Mouse (Mus musculus) CH12.LX (cell line): ENCODE results near the gene Otoa. TPM values are rescaled to one million over a fixed set of nuclear protein-coding genes. Genes with fewer than 3 reads are reported as not detected.

ENCODE experiments used
- DNase-seq: peaks from one replicate; pipeline ENCODE4 v3.0.0-alpha.2; 2013; ENCODE audit errors: extremely low read depth
- H3K27ac ChIP-seq: 2 replicates; pipeline ENCODE4 v1.5.1; 2012; ENCODE audit warnings: low read depth, mild to moderate bottlenecking, control low read depth, moderate library complexity; ENCODE audit not compliant: insufficient read depth
- H3K27me3 ChIP-seq: replicated peaks from 2 replicates; pipeline ENCODE3; 2012; ENCODE audit warnings: inconsistent platforms
- H3K36me3 ChIP-seq, 2 experiments: replicated peaks in 1 of 2; 2 replicates each; pipeline versions ENCODE3 to v1.6.1; 2012; ENCODE audit warnings: inconsistent platforms in 1 of 2, low read length in 1 of 2, mild to moderate bottlenecking in 1 of 2, mixed read lengths in 1 of 2, moderate library complexity in 1 of 2; ENCODE audit not compliant: control insufficient read depth in 1 of 2, insufficient read depth in 1 of 2
- H3K4me1 ChIP-seq, 2 experiments: 2 replicates each; pipeline ENCODE4 v1.6.1; 2012; ENCODE audit warnings: inconsistent platforms in 1 of 2, moderate library complexity in 1 of 2; ENCODE audit not compliant: insufficient read depth in 2 of 2, control insufficient read depth in 1 of 2
- H3K4me2 ChIP-seq: 2 replicates; pipeline ENCODE4 v1.6.1; 2012; ENCODE audit warnings: low read depth, mild to moderate bottlenecking, control low read depth; ENCODE audit not compliant: poor library complexity, insufficient read depth, severe bottlenecking
- H3K4me3 ChIP-seq, 3 experiments: fragments of 150-350 bp in 1 of 3; sonication (generic) in 1 of 3; replicated peaks in 1 of 3; 2 replicates each; pipeline versions ENCODE3 to v1.5.1; 2011 to 2012; ENCODE audit warnings: low read depth in 2 of 3, low read length in 2 of 3, mild to moderate bottlenecking in 2 of 3, moderate library complexity in 2 of 3, control low read depth in 1 of 3, improper control_type of control experiment in 1 of 3, inconsistent platforms in 1 of 3, mixed read lengths in 1 of 3; ENCODE audit not compliant: poor library complexity in 1 of 3
- H3K79me2 ChIP-seq: replicated peaks from 2 replicates; pipeline ENCODE4 v1.6.1; 2012; ENCODE audit warnings: mild to moderate bottlenecking, moderate library complexity; ENCODE audit not compliant: control insufficient read depth, poor library complexity, insufficient read depth, severe bottlenecking; ENCODE audit errors: extremely low read depth
- H3K9ac ChIP-seq: 2 replicates; pipeline ENCODE4 v1.6.1; 2012; ENCODE audit warnings: low read depth, mild to moderate bottlenecking, control low read depth, moderate library complexity; ENCODE audit not compliant: insufficient read depth
- H3K9me3 ChIP-seq: replicated peaks from 2 replicates; pipeline ENCODE3; 2012; ENCODE audit warnings: low read length, inconsistent platforms, mixed read lengths
- BHLHE40 ChIP-seq: IDR thresholded peaks from 2 replicates; pipeline ENCODE4 v1.6.1; 2011; ENCODE audit warnings: mild to moderate bottlenecking, low read depth, low read length, improper control_type of control experiment
- CHD1 ChIP-seq: IDR thresholded peaks from 2 replicates; pipeline ENCODE4 v1.6.1; 2012; ENCODE audit warnings: low read depth, low read length, improper control_type of control experiment, inconsistent platforms
- CHD2 ChIP-seq: IDR thresholded peaks from 2 replicates; pipeline ENCODE4 v1.6.1; 2011; ENCODE audit warnings: low read length, improper control_type of control experiment
- CTCF ChIP-seq, 2 experiments: IDR thresholded peaks in 1 of 2; conservative IDR thresholded peaks in 1 of 2; 2 replicates each; pipeline ENCODE4 v1.5.1; 2011 to 2012; ENCODE audit warnings: low read depth in 2 of 2, low read length in 2 of 2, improper control_type of control experiment in 1 of 2, inconsistent platforms in 1 of 2, mild to moderate bottlenecking in 1 of 2, moderate library complexity in 1 of 2
- E2F4 ChIP-seq: IDR thresholded peaks from 2 replicates; pipeline ENCODE4 v1.6.1; 2011; ENCODE audit warnings: low read depth, low read length, improper control_type of control experiment; ENCODE audit not compliant: insufficient replicate concordance
- ELF1 ChIP-seq: IDR thresholded peaks from 2 replicates; pipeline ENCODE4 v1.6.1; 2014; ENCODE audit warnings: low read depth, mild to moderate bottlenecking, inconsistent platforms, low read length, improper control_type of control experiment
- EP300 ChIP-seq: IDR thresholded peaks from 2 replicates; pipeline ENCODE4 v1.6.1; 2011; ENCODE audit warnings: low read length, improper control_type of control experiment
- ETS1 ChIP-seq: conservative IDR thresholded peaks from 2 replicates; pipeline ENCODE4 v1.6.1; 2012; ENCODE audit warnings: low read depth, mild to moderate bottlenecking, inconsistent platforms, low read length, improper control_type of control experiment, moderate library complexity
- GABPA ChIP-seq: IDR thresholded peaks from 2 replicates; pipeline ENCODE4 v1.6.1; 2012; ENCODE audit warnings: low read depth, low read length, improper control_type of control experiment, inconsistent platforms; ENCODE audit not compliant: insufficient replicate concordance
- HCFC1 ChIP-seq: IDR thresholded peaks from 2 replicates; pipeline ENCODE4 v1.6.1; 2012; ENCODE audit warnings: low read depth, mild to moderate bottlenecking, inconsistent platforms, low read length, improper control_type of control experiment
- IRF4 ChIP-seq: IDR thresholded peaks from 2 replicates; pipeline ENCODE4 v1.6.1; 2014; ENCODE audit warnings: low read depth, mild to moderate bottlenecking, inconsistent platforms, low read length, improper control_type of control experiment
- JUN ChIP-seq: IDR thresholded peaks from 2 replicates; pipeline ENCODE4 v1.6.1; 2011; ENCODE audit warnings: low read depth, mild to moderate bottlenecking, low read length, improper control_type of control experiment, moderate library complexity; ENCODE audit not compliant: insufficient read depth
- KAT2A ChIP-seq: IDR thresholded peaks from 2 replicates; pipeline ENCODE4 v1.6.1; 2012; ENCODE audit warnings: low read length, improper control_type of control experiment, inconsistent platforms; ENCODE audit not compliant: insufficient replicate concordance
- MAFK ChIP-seq: IDR thresholded peaks from 2 replicates; pipeline ENCODE4 v1.6.1; 2011; ENCODE audit warnings: low read length, improper control_type of control experiment; ENCODE audit not compliant: insufficient replicate concordance
- MAX ChIP-seq: IDR thresholded peaks from 2 replicates; pipeline ENCODE4 v1.6.1; 2011; ENCODE audit warnings: low read length, improper control_type of control experiment
- MAZ ChIP-seq: IDR thresholded peaks from 2 replicates; pipeline ENCODE4 v1.6.1; 2012; ENCODE audit warnings: low read depth, mild to moderate bottlenecking, inconsistent platforms, low read length, improper control_type of control experiment, moderate library complexity
- MEF2A ChIP-seq: IDR thresholded peaks from 2 replicates; pipeline ENCODE4 v1.6.1; 2014; ENCODE audit warnings: low read depth, mild to moderate bottlenecking, inconsistent platforms, low read length, improper control_type of control experiment, borderline replicate concordance
- MXI1 ChIP-seq: IDR thresholded peaks from 2 replicates; pipeline ENCODE4 v1.6.1; 2011; ENCODE audit warnings: mild to moderate bottlenecking, low read depth, low read length, improper control_type of control experiment
- NELFE ChIP-seq: IDR thresholded peaks from 2 replicates; pipeline ENCODE4 v1.6.1; 2011; ENCODE audit warnings: low read depth, low read length, improper control_type of control experiment
- NRF1 ChIP-seq: IDR thresholded peaks from 2 replicates; pipeline ENCODE4 v1.6.1; 2014; ENCODE audit warnings: low read depth, mild to moderate bottlenecking, inconsistent platforms, low read length, improper control_type of control experiment, moderate library complexity
- PAX5 ChIP-seq: IDR thresholded peaks from 2 replicates; pipeline ENCODE4 v1.6.1; 2012; ENCODE audit warnings: low read length, inconsistent platforms, mixed read lengths
- POLR2A ChIP-seq: IDR thresholded peaks from 2 replicates; pipeline ENCODE4 v1.6.1; 2011; ENCODE audit warnings: low read depth, mild to moderate bottlenecking, improper control_type of control experiment, low read length
- POLR2AphosphoS2 ChIP-seq: IDR thresholded peaks from 2 replicates; pipeline ENCODE4 v1.6.1; 2011; ENCODE audit warnings: low read depth, low read length, improper control_type of control experiment
- RAD21 ChIP-seq: IDR thresholded peaks from 2 replicates; pipeline ENCODE4 v1.6.1; 2011; ENCODE audit warnings: low read depth, mild to moderate bottlenecking, low read length, improper control_type of control experiment, moderate library complexity
- RCOR1 ChIP-seq: conservative IDR thresholded peaks from 2 replicates; pipeline ENCODE4 v1.6.1; 2012; ENCODE audit warnings: low read depth, mild to moderate bottlenecking, inconsistent platforms, low read length, improper control_type of control experiment
- SIN3A ChIP-seq: IDR thresholded peaks from 2 replicates; pipeline ENCODE4 v1.6.1; 2012; ENCODE audit warnings: low read length, improper control_type of control experiment, inconsistent platforms
- SMC3 ChIP-seq: IDR thresholded peaks from 2 replicates; pipeline ENCODE4 v1.6.1; 2011; ENCODE audit warnings: low read depth, low read length, improper control_type of control experiment
- TBP ChIP-seq: conservative IDR thresholded peaks from 2 replicates; pipeline ENCODE4 v1.6.1; 2011; ENCODE audit warnings: low read depth, low read length, improper control_type of control experiment
- TCF12 ChIP-seq: IDR thresholded peaks from 2 replicates; pipeline ENCODE4 v1.6.1; 2014; ENCODE audit warnings: low read depth, mild to moderate bottlenecking, inconsistent platforms, low read length, improper control_type of control experiment
- UBTF ChIP-seq: IDR thresholded peaks from 2 replicates; pipeline ENCODE4 v1.6.1; 2012; ENCODE audit warnings: low read depth, mild to moderate bottlenecking, inconsistent platforms, low read length, improper control_type of control experiment, moderate library complexity
- USF1 ChIP-seq: IDR thresholded peaks from 2 replicates; pipeline ENCODE4 v1.6.1; 2014; ENCODE audit warnings: low read depth, mild to moderate bottlenecking, inconsistent platforms, low read length, improper control_type of control experiment
- USF2 ChIP-seq: conservative IDR thresholded peaks from 2 replicates; pipeline ENCODE4 v1.6.1; 2011; ENCODE audit warnings: low read depth, low read length, improper control_type of control experiment
- ZKSCAN1 ChIP-seq: IDR thresholded peaks from 2 replicates; pipeline ENCODE4 v1.6.1; 2012; ENCODE audit warnings: low read depth, inconsistent platforms, low read length, improper control_type of control experiment, borderline replicate concordance
- ZMIZ1 ChIP-seq: IDR thresholded peaks from 2 replicates; pipeline ENCODE4 v1.6.1; 2012; ENCODE audit warnings: low read depth, mild to moderate bottlenecking, inconsistent platforms, low read length, improper control_type of control experiment
- ZNF384 ChIP-seq: IDR thresholded peaks from 2 replicates; pipeline ENCODE4 v1.6.1; 2012; ENCODE audit warnings: low read depth, low read length, improper control_type of control experiment, inconsistent platforms
- dilution Hi-C: fragments of 300-500 bp; cut with MboI; formaldehyde crosslinking; loops from 2 replicates; pipeline ENCODE4 v1.14.3; 2020; ENCODE audit warnings: low sequenced_read_pairs; ENCODE audit not compliant: extremely low pct_unique_long_range_greater_than_20kb, extremely low pct_ligation_motif_present
- in situ Hi-C: fragments of 300-500 bp; cut with MboI; formaldehyde crosslinking; loops from 3 replicates; pipeline ENCODE4 v1.14.3; 2019; ENCODE audit warnings: low sequenced_read_pairs, low pct_ligation_motif_present, low pct_unique_long_range_greater_than_20kb, mixed read lengths
- polyA plus RNA-seq: library from polyadenylated mRNA; unstranded; fragments of >175 nt; gene quantifications from 2 replicates; pipeline ENCODE4 v1.2.1, GENCODE M21; 2012; ENCODE audit warnings: low read depth; ENCODE audit not compliant: insufficient read length
- total RNA-seq, 2 experiments: library from RNA; depleted of rRNA; stranded (reverse); fragments of 300-350 nt in 1 of 2; fragments of >200 nt in 1 of 2; gene quantifications; 2 replicates each; pipeline ENCODE4 v1.2.3; 2012 to 2014

The Otoa gene
- total and polyA plus RNA-seq, 3 experiments = 0.08 TPM; not detected in 2

DNA sequence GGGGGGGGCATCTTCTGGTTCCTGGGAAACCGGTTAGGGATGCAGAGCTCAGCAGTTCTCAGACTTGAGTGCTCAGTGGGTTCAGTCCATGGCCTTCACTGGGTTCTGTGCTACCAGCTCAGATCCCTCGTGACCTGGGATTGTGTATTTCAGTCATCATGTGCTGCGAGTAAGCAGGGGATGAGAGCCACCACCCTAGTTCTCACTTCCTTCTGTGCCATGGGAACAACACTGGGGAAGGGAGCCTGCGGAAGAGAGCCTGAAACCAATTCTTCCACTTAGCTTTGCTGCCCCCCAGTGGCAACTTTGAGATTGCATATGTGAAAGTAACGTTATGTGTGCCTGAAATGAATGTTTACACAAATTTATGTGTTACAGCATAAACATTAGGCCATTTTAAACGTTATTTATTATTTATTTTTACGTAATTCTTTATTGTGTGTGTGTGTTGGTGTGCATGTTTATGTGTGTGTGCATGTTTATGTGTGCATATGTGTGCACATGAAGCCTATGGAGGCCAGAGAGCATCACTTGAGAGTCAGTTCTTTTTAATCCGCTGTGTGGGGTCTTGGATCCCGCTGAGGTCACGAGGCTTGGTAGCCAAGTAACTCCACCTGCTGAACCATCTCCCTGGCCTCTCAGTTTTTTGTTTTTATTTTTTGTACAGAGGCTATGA, 38.8 kb downstream of the Otoa start:
- H3K4me3 ChIP-seq = no peak overlapping the region
- H3K4me1 ChIP-seq = peaks cover 0 to 3% of the 10 kb centered on the region in 2 experiments; a peak in 1 of 4 replicates
- H3K4me2 ChIP-seq = peak overlapping the region; percentile 88
- dilution Hi-C loops = no loop called here
- H3K79me2 ChIP-seq = no peaks in the 10 kb centered on the region
- H3K36me3 ChIP-seq = no peaks in the 10 kb centered on the region
- in situ Hi-C loops = no loop called here
- H3K9me3 ChIP-seq = peaks cover 2% of the 10 kb centered on the region
- peak; percentile 70 for DNase-seq
- no peak overlapping the region for H3K27ac ChIP-seq
- peaks cover 43% of the 10 kb centered on the region for H3K27me3 ChIP-seq
- TF ChIP-seq MEF2A = no peak
- TF ChIP-seq USF2 = no peak
- no peak for TF ChIP-seq KAT2A
- no peak for TF ChIP-seq JUN
- no peak for TF ChIP-seq NELFE
- no peak for TF ChIP-seq HCFC1
- peak; percentile 70; the same call in 1 of the 2 replicates for TF ChIP-seq IRF4
- TF ChIP-seq RAD21 = peak; percentile 87
- TF ChIP-seq MAFK = no peak
- peak; percentile 82 to 86 for TF ChIP-seq CTCF (conservative IDR thresholded peaks at IDR 0.05 in 1 of 2, IDR thresholded peaks at IDR 0.05 in 1 of 2; ENCODE audit: low read depth in 2 of 2, low read length in 2 of 2)
- TF ChIP-seq USF1 = no peak
- no peak for TF ChIP-seq ELF1
- TF ChIP-seq GABPA = no peak
- TF ChIP-seq SMC3 = peak; percentile 79
- no peak for TF ChIP-seq RCOR1
- no peak for TF ChIP-seq CHD2
- no peak for TF ChIP-seq E2F4
- TF ChIP-seq MAX = no peak
- TF ChIP-seq NRF1 = no peak
- TF ChIP-seq ZNF384 = no peak
- no peak for TF ChIP-seq TCF12
- no peak for TF ChIP-seq EP300
- TF ChIP-seq TBP = no peak
- TF ChIP-seq UBTF = no peak
- TF ChIP-seq ZMIZ1 = no peak
- no peak for TF ChIP-seq CHD1
- no peak for TF ChIP-seq POLR2A
- TF ChIP-seq PAX5 = no peak
- no peak for TF ChIP-seq ZKSCAN1
- no peak for TF ChIP-seq ETS1
- TF ChIP-seq BHLHE40 = no peak; the same call in 1 of the 2 replicates
- no peak for TF ChIP-seq MXI1
- TF ChIP-seq POLR2AphosphoS2 = no peak
- no peak for TF ChIP-seq MAZ
- no peak for TF ChIP-seq SIN3A
- TF ChIP-seq, all 38 proteins: peak for 4
- H3K9ac ChIP-seq = no peak overlapping the region
